Mouse (Mus musculus): ENCODE data around the gene D7Ertd443e. TPM values are rescaled to one million over a fixed set of nuclear protein-coding genes. Genes with fewer than 3 reads are reported as not detected.

The D7Ertd443e gene
- polyA plus RNA-seq, 1 experiment from 2014 or later, result not detected

DNA sequence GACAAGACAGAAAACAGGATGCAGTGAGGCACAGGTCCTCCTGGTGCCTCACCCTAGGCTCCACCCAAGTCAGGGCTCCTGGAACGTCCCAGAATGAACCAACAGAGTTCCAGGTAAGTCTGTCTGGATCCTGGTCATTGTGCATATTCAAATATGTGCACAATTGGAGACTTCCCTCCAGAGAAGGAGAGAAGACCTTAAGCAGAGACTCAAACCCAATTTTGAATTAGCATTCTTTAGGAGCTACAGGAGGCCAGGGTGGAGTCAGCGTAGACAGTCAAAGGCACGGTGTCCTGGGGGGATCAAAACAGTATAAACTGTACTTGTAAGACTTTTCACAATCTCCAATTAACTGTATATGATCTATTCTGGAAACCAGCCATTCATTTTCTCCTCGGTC lies 113.0 kb downstream of the D7Ertd443e start:
- Histone ChIP-seq H3K27me3 (ENCODE audit: low read depth, poor library complexity, severe bottlenecking) (no peaks in the 10 kb centered on the region), H3K9me3 (replicated peaks) (no peaks in the 10 kb centered on the region), H3K27ac (replicated peaks) (no peak overlapping the region), H3K4me3 (no peak overlapping the region), H3K4me1 (no peaks in the 10 kb centered on the region), H3K36me3 (no peaks in the 10 kb centered on the region)
- 77% methylated on average over 4 of the region's 4 CpGs for WGBS
- DNase-seq (ENCODE audit: low spot score), result no peak

- 87% methylated on average over 4 of the region's 4 CpGs for WGBS
Observed at GRCm38 (mm10) chr7:134265783-134266182, 119.7 kb downstream of the D7Ertd443e start.

GRCm38 (mm10) chr7:134263146-134263906 lies 122.1 kb downstream of the D7Ertd443e start:
- H3K9me3 ChIP-seq (replicated peaks), result no peaks in the 10 kb centered on the region
- no peaks in the 10 kb centered on the region for H3K27me3 ChIP-seq (ENCODE audit: low read depth, poor library complexity, severe bottlenecking)
- H3K4me3 ChIP-seq, result no peak overlapping the region
- H3K4me1 ChIP-seq, result peaks cover 9% of the 10 kb centered on the region; the same call in 1 of the 2 replicates
- 41% methylated on average over 4 of the region's 4 CpGs for WGBS
- no peak overlapping the region for H3K27ac ChIP-seq (replicated peaks)
- DNase-seq (ENCODE audit: low spot score), result peak; percentile 65
- no peaks in the 10 kb centered on the region for H3K36me3 ChIP-seq

More at GRCm38 (mm10) chr7:134265783-134266182, 119.7 kb downstream of the D7Ertd443e start:
- no peak for DNase-seq (ENCODE audit: low spot score)
- Histone ChIP-seq H3K4me1 (peaks cover 9% of the 10 kb centered on the region; the same call in 1 of the 2 replicates), H3K27ac (replicated peaks) (no peak overlapping the region), H3K36me3 (no peaks in the 10 kb centered on the region), H3K27me3 (ENCODE audit: low read depth, poor library complexity, severe bottlenecking) (no peaks in the 10 kb centered on the region), H3K4me3 (no peak overlapping the region), H3K9me3 (replicated peaks) (no peaks in the 10 kb centered on the region)

- H3K9me3 ChIP-seq (replicated peaks), result no peaks in the 10 kb centered on the region
- no peaks in the 10 kb centered on the region for H3K36me3 ChIP-seq
- no peak for DNase-seq (ENCODE audit: low spot score)
- WGBS, result 70% methylated on average over 4 of the region's 4 CpGs
- no peaks in the 10 kb centered on the region for H3K27me3 ChIP-seq (ENCODE audit: low read depth, poor library complexity, severe bottlenecking)
- no peak overlapping the region for H3K4me3 ChIP-seq
- H3K27ac ChIP-seq (replicated peaks), result no peak overlapping the region
- H3K4me1 ChIP-seq, result peaks cover 9% of the 10 kb centered on the region; the same call in 1 of the 2 replicates
Observed at GRCm38 (mm10) chr7:134261003-134261701, 124.3 kb downstream of the D7Ertd443e start.

- no peaks in the 10 kb centered on the region for H3K9me3 ChIP-seq (replicated peaks)
- 88% methylated on average over 7 of the region's 7 CpGs for WGBS
Observed at GRCm38 (mm10) chr7:134250273-134250870, 135.1 kb downstream of the D7Ertd443e start.

GRCm38 (mm10) chr7:134248041-134248440 lies 137.4 kb downstream of the D7Ertd443e start:
- Histone ChIP-seq H3K27me3 (ENCODE audit: low read depth, poor library complexity, severe bottlenecking) (no peaks in the 10 kb centered on the region), H3K9me3 (replicated peaks) (no peaks in the 10 kb centered on the region), H3K4me3 (no peak overlapping the region), H3K27ac (replicated peaks) (no peak overlapping the region), H3K36me3 (no peaks in the 10 kb centered on the region), H3K4me1 (peaks cover 9% of the 10 kb centered on the region)
- DNase-seq (ENCODE audit: low spot score), result no peak
- 94% methylated on average over 2 of the region's 2 CpGs for WGBS

More at GRCm38 (mm10) chr7:134250273-134250870, 135.1 kb downstream of the D7Ertd443e start:
- Histone ChIP-seq H3K36me3 (no peaks in the 10 kb centered on the region), H3K27ac (replicated peaks) (no peak overlapping the region), H3K4me3 (no peak overlapping the region), H3K27me3 (ENCODE audit: low read depth, poor library complexity, severe bottlenecking) (no peaks in the 10 kb centered on the region), H3K4me1 (peaks cover 9% of the 10 kb centered on the region)
- no peak for DNase-seq (ENCODE audit: low spot score)

GRCm38 (mm10) chr7:134246624-134247023 lies 138.8 kb downstream of the D7Ertd443e start:
- H3K4me3 ChIP-seq, result no peak overlapping the region
- H3K36me3 ChIP-seq, result no peaks in the 10 kb centered on the region
- WGBS, result 33% methylated on average over 5 of the region's 5 CpGs
- H3K9me3 ChIP-seq (replicated peaks), result no peaks in the 10 kb centered on the region
- no peaks in the 10 kb centered on the region for H3K27me3 ChIP-seq (ENCODE audit: low read depth, poor library complexity, severe bottlenecking)
- H3K4me1 ChIP-seq, result peaks cover 9% of the 10 kb centered on the region
- no peak for DNase-seq (ENCODE audit: low spot score)
- no peak overlapping the region; the same call in 1 of the 2 replicates for H3K27ac ChIP-seq (replicated peaks)

- Histone ChIP-seq H3K4me1 (peaks cover 9% of the 10 kb centered on the region), H3K4me3 (no peak overlapping the region), H3K27ac (replicated peaks) (no peak overlapping the region), H3K27me3 (ENCODE audit: low read depth, poor library complexity, severe bottlenecking) (no peaks in the 10 kb centered on the region), H3K9me3 (replicated peaks) (no peaks in the 10 kb centered on the region), H3K36me3 (no peaks in the 10 kb centered on the region)
- no peak for DNase-seq (ENCODE audit: low spot score)
- WGBS, result 96% methylated on average over 1 of the region's 1 CpGs
Observed at GRCm38 (mm10) chr7:134242773-134243172, 142.7 kb downstream of the D7Ertd443e start.

GRCm38 (mm10) chr7:134241212-134241611 lies 144.2 kb downstream of the D7Ertd443e start:
- Histone ChIP-seq H3K27ac (replicated peaks) (no peak overlapping the region), H3K4me1 (peaks cover 2% of the 10 kb centered on the region), H3K36me3 (no peaks in the 10 kb centered on the region), H3K4me3 (no peak overlapping the region), H3K27me3 (ENCODE audit: low read depth, poor library complexity, severe bottlenecking) (no peaks in the 10 kb centered on the region), H3K9me3 (replicated peaks) (no peaks in the 10 kb centered on the region)
- WGBS, result 90% methylated on average over 4 of the region's 4 CpGs
- no peak for DNase-seq (ENCODE audit: low spot score)

GRCm38 (mm10) chr7:134240579-134240978 lies 144.9 kb downstream of the D7Ertd443e start:
- no peaks in the 10 kb centered on the region for H3K27me3 ChIP-seq (ENCODE audit: low read depth, poor library complexity, severe bottlenecking)
- H3K4me3 ChIP-seq, result no peak overlapping the region
- H3K9me3 ChIP-seq (replicated peaks), result no peaks in the 10 kb centered on the region
- H3K36me3 ChIP-seq, result no peaks in the 10 kb centered on the region
- no peak for DNase-seq (ENCODE audit: low spot score)
- WGBS, result 91% methylated on average over 1 of the region's 1 CpGs
- no peak overlapping the region for H3K27ac ChIP-seq (replicated peaks)
- no peaks in the 10 kb centered on the region for H3K4me1 ChIP-seq

DNA sequence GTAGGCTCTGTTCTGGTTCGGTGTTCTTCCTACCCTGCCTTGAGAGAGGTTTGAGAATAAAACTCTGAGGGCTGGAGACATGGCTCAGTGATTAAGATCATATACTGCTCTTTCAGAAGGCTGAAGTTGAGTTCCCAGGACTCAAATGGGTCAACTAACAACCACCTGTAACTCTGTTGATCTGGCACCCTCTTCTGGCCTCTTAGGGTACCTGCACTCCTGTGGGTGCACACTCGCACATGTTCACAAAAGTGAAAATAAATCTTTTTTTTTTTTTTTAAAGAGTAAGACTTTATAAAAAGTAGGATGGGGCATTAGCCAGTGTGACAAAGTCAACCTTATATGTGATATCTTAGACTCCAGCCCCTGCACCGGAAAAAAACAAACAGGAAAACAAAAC lies 146.6 kb downstream of the D7Ertd443e start:
- no peak for DNase-seq (ENCODE audit: low spot score)
- no peaks in the 10 kb centered on the region for H3K27me3 ChIP-seq (ENCODE audit: low read depth, poor library complexity, severe bottlenecking)
- 91% methylated on average over 3 of the region's 3 CpGs for WGBS
- no peak overlapping the region for H3K4me3 ChIP-seq
- no peaks in the 10 kb centered on the region for H3K36me3 ChIP-seq
- no peaks in the 10 kb centered on the region for H3K9me3 ChIP-seq (replicated peaks)
- H3K4me1 ChIP-seq, result no peaks in the 10 kb centered on the region
- no peak overlapping the region for H3K27ac ChIP-seq (replicated peaks)

DNA sequence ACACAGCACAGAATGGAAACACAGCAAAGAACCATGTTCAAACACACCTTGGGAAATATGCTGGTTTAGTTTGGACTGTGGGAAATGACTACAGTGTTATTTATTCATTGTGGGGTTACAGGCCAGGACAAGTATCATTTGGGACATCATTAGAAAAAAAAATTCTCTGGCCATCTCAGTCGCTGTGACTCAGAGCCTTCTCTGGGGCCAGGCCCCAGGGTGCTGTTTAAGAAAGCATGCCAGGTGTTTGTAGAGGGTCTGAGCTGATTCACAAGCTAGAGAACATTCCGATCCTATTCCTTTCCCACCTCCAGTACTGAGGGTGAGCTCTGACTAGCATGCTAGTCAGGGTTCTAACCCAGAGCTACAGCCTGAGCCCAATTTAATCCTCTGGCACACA lies 148.1 kb downstream of the D7Ertd443e start:
- Histone ChIP-seq H3K4me1 (no peaks in the 10 kb centered on the region), H3K36me3 (no peaks in the 10 kb centered on the region), H3K27me3 (ENCODE audit: low read depth, poor library complexity, severe bottlenecking) (no peaks in the 10 kb centered on the region), H3K27ac (replicated peaks) (no peak overlapping the region), H3K4me3 (no peak overlapping the region), H3K9me3 (replicated peaks) (no peaks in the 10 kb centered on the region)
- WGBS, result 85% methylated on average over 2 of the region's 2 CpGs
- no peak for DNase-seq (ENCODE audit: low spot score)

GRCm38 (mm10) chr7:134236727-134237126 lies 148.7 kb downstream of the D7Ertd443e start:
- no peaks in the 10 kb centered on the region for H3K9me3 ChIP-seq (replicated peaks)
- H3K4me3 ChIP-seq, result no peak overlapping the region
- no peaks in the 10 kb centered on the region for H3K27me3 ChIP-seq (ENCODE audit: low read depth, poor library complexity, severe bottlenecking)
- no peaks in the 10 kb centered on the region for H3K4me1 ChIP-seq
- H3K27ac ChIP-seq (replicated peaks), result no peak overlapping the region
- DNase-seq (ENCODE audit: low spot score), result no peak
- no peaks in the 10 kb centered on the region for H3K36me3 ChIP-seq

All from midbrain, embryonic 10.5 days (tissue).